Mouse (Mus musculus): ENCODE data around the gene Rusc1. TPM values are rescaled to one million over a fixed set of nuclear protein-coding genes. Genes with fewer than 3 reads are reported as not detected.
"Not testable (repeated sequence)": the region's sequence is repeated elsewhere in the genome, so short reads cannot be mapped to it uniquely, and the experiment has no call there.

Rusc1 gene
- polyA plus RNA-seq, 1 experiment from 2014 or later = 50.9 TPM

DNA sequence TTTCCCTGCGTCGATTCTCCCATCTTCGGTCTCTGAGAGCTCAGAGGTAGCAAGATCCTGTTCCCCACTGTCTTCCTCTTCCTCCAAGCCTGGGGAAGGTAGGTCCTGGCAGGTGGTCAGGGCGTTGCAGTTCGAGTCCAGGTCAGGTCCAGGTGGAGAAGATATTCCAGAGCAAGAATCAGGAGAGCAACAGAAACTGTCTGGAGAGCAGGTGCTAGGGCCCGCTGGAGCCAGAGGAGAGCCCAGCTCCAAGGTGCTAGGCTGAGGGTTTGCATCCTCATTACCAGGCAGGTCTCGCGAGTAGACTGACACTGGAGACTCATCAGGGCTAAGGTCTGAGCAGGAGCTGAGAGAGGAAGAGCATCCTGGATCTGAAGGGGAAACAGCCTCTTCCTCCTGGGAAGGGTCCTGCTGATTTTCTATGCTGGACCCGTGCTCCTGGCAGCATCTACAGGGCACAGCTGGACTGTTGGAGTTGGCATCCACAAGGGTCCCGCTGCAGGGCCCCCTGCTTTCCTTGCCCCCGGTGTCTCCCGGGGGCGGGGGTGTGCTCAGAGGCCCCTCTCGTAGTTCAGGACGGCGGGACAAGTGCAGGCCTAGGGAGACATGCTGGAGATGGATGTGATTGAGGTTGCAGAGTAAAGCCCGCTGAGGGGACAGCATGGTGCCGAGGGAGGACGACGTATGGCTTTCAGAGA, 1.2 kb downstream of the Rusc1 start:
- peak overlapping the region; percentile 83 for H3K9ac ChIP-seq (replicated peaks)
- no peaks in the 10 kb centered on the region for H3K9me3 ChIP-seq
- WGBS = 8% methylated on average over 20 of the region's 20 CpGs
- H3K4me2 ChIP-seq (replicated peaks) = peak overlapping the region; percentile 94
- ATAC-seq (ENCODE audit: low FRiP score, low read depth) = no peak
- H3K4me1 ChIP-seq = peaks cover 43% of the 10 kb centered on the region
- peak overlapping the region; percentile 71 for H3K27ac ChIP-seq (replicated peaks)
- H3K36me3 ChIP-seq = peaks cover 47% of the 10 kb centered on the region
- peak overlapping the region; percentile 66 for H3K4me3 ChIP-seq
- H3K27me3 ChIP-seq = peaks cover 53% of the 10 kb centered on the region

DNA sequence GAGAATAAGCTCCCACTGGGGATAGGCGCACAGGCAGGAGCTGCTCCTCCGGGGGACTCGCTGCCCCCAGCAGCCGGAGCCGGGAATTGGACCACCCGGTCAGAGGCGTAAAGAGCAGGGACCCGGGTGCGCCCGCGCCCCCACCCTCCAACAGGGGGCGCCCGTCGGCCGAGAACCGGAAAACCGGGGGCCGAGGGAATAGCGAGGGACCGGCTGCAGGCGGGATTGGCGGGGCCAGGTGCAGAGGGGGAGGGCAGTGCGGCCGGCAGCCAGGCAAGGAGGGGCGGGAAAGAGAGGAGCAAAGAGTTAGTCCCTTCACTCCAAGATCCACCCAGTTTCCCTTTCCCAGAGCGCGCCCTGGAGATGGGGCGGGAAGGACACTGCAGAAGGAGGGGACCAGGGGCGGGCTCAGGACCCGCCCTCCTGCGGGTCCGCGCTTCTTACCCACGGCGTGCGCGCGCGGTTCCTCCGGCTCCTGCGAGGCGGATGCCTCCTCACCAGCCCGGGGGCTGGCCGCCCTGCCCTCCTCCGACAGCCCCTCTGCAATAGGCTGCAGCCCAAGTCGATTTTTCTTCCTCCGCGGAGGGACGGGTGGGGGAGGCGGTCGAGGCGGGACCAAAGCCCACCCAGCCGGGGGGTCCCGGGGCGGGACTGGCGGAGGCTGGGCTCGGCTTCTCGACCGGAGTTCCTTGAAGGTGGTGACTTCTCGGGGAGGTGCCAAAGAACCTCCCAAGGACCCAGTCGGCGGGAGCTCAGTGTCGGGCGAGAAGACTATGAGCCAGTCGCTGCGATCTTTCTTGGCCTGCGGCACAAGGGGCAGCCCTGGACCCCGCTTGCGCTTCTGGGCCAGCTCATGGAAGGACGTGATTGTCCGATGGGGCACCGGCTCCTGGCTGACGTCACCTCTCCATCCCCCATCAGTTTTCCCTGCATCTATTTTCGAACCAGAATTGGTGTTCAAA, 2.1 kb downstream of the Rusc1 start:
- WGBS = 0% methylated on average over 61 of the region's 74 CpGs
- Histone ChIP-seq H3K4me3 (peak overlapping the region; percentile 66), H3K27ac (replicated peaks) (peak overlapping the region; percentile 71), H3K9ac (replicated peaks) (peak overlapping the region; percentile 83), H3K9me3 (no peaks in the 10 kb centered on the region), H3K4me2 (replicated peaks) (peak overlapping the region; percentile 94), H3K4me1 (peaks cover 43% of the 10 kb centered on the region), H3K36me3 (peaks cover 47% of the 10 kb centered on the region), H3K27me3 (peaks cover 53% of the 10 kb centered on the region)
- ATAC-seq (ENCODE audit: low FRiP score, low read depth) = peak; percentile 55

DNA sequence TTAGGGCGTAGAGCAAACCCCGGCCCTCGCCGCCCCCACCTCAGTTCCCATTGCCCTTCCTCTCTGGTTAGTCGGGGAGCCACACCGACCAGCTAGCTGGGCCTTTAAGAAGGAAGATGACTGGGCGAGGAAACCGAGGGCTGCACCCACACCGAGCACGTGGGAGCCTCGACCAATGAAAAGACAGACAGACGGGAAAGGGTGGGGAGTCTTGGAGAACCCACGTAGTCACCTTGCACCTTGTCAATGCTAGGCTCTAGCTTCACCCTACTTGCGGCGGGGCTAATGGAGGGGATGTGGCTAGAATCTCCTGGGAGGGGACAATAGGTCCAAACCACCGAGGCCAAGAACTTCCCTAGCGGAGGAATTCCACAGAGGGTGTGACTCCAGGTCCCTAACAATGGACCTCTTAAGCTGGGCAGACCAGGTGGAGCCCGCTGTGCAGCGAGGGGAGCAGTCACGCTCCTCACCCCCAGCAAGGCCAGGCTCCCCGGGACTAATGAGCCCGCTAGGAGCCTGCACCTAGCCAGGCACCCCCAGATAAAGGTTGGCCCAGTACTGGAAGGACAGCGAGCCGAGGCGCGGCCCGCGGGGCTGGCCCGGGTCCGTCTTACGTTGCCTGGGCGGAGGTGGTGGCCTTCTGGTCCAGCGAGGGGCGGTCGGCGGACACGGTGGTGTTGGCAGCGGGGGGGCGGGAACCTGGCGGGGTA, 3.1 kb downstream of the Rusc1 start:
- Histone ChIP-seq H3K4me3 (peak overlapping the region; percentile 66), H3K36me3 (peaks cover 42% of the 10 kb centered on the region), H3K27me3 (peaks cover 53% of the 10 kb centered on the region), H3K4me2 (replicated peaks) (peak overlapping the region; percentile 94), H3K27ac (replicated peaks) (peak overlapping the region; percentile 71), H3K9me3 (no peaks in the 10 kb centered on the region), H3K9ac (replicated peaks) (peak overlapping the region; percentile 83), H3K4me1 (peaks cover 43% of the 10 kb centered on the region)
- under 1% methylated on average over 40 of the region's 40 CpGs for WGBS
- peak; percentile 38 for ATAC-seq (ENCODE audit: low FRiP score, low read depth)

DNA sequence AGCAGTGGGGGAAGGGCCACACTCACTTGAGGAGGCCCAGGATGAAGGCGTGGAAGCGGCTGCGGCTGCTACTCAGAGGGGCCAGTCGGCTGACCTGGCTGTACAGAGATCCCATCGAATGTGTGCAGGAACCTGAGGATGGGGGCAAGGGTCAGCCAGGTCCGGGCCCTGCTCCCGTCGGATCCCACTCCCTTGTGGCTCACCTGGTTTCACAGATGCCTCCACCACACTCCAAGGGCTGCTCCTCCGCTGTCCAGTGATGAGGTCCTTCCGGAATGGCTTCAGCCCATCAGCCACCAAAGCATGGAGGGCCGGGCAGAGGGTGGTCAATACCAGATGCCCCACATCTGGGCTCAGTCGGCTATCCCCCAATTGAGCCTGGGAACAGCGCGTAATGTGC, 4.1 kb downstream of the Rusc1 start:
- Histone ChIP-seq H3K9ac (replicated peaks) (no peak overlapping the region), H3K4me1 (peaks cover 43% of the 10 kb centered on the region), H3K27ac (replicated peaks) (no peak overlapping the region), H3K4me3 (no peak overlapping the region; the same call in 1 of the 2 replicates), H3K9me3 (no peaks in the 10 kb centered on the region), H3K36me3 (peaks cover 40% of the 10 kb centered on the region), H3K4me2 (replicated peaks) (peak overlapping the region; percentile 94), H3K27me3 (peaks cover 48% of the 10 kb centered on the region)
- 70% methylated on average over 9 of the region's 14 CpGs for WGBS
- no peak for ATAC-seq (ENCODE audit: low FRiP score, low read depth)

- Histone ChIP-seq H3K36me3 (peaks cover 41% of the 10 kb centered on the region), H3K27me3 (peaks cover 42% of the 10 kb centered on the region), H3K4me2 (replicated peaks) (0 out of 2 replicates have a peak overlapping the region, but pooled peaks have one; percentile 4), H3K9me3 (no peaks in the 10 kb centered on the region), H3K9ac (replicated peaks) (no peak overlapping the region), H3K27ac (replicated peaks) (no peak overlapping the region), H3K4me3 (0 out of 2 replicates have a peak overlapping the region, but pooled peaks have one; percentile 7), H3K4me1 (peaks cover 33% of the 10 kb centered on the region)
- ATAC-seq (ENCODE audit: low FRiP score, low read depth) = no peak
- WGBS = 39% methylated on average over 21 of the region's 21 CpGs
Measured at GRCm38 (mm10) chr3:89087338-89088110, 5.6 kb downstream of the Rusc1 start.

GRCm38 (mm10) chr3:89084654-89085190, 8.4 kb downstream of the Rusc1 start:
- no peak for ATAC-seq (ENCODE audit: low FRiP score, low read depth)
- WGBS = 81% methylated on average over 12 of the region's 12 CpGs
- H3K4me3 ChIP-seq = no peak overlapping the region
- no peak overlapping the region for H3K27ac ChIP-seq (replicated peaks)
- H3K27me3 ChIP-seq = peaks cover 22% of the 10 kb centered on the region
- H3K4me1 ChIP-seq = peaks cover 12% of the 10 kb centered on the region
- no peak overlapping the region for H3K9ac ChIP-seq (replicated peaks)
- H3K4me2 ChIP-seq (replicated peaks) = no peak overlapping the region
- H3K9me3 ChIP-seq = no peaks in the 10 kb centered on the region
- H3K36me3 ChIP-seq = peaks cover 53% of the 10 kb centered on the region

- ATAC-seq (ENCODE audit: low FRiP score, low read depth) = no peak
- H3K9me3 ChIP-seq = no peaks in the 10 kb centered on the region
- peaks cover 59% of the 10 kb centered on the region for H3K36me3 ChIP-seq
- no peak overlapping the region for H3K4me2 ChIP-seq (replicated peaks)
- no peak overlapping the region for H3K4me3 ChIP-seq
- peaks cover 16% of the 10 kb centered on the region for H3K27me3 ChIP-seq
- H3K27ac ChIP-seq (replicated peaks) = no peak overlapping the region
- H3K4me1 ChIP-seq = peaks cover 6% of the 10 kb centered on the region
- WGBS = 75% methylated on average over 2 of the region's 2 CpGs
- H3K9ac ChIP-seq (replicated peaks) = no peak overlapping the region
Measured at GRCm38 (mm10) chr3:89084133-89084532, 9.0 kb downstream of the Rusc1 start.

DNA sequence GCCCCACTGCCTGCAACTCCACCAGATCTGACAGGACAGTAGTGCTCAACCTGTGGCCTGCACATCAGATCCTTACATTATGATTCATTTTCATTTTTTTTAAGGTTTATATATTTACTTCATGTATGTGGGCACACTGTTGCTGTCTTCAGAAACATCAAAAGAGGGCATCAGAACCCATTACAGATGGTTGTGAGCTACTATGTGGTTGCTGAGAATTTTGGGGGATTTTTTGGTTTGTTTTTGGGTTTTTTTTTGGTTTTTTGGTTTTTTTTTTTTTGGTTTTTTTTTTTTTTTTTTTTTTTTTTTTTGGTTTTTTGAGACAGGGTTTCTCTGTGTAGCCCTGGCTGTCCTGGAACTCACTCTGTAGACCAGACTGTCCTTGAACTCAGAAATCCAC, 10.8 kb downstream of the Rusc1 start:
- H3K9ac ChIP-seq (replicated peaks); H3K4me1 ChIP-seq; ATAC-seq (ENCODE audit: low FRiP score, low read depth); H3K4me3 ChIP-seq; H3K9me3 ChIP-seq; H3K27me3 ChIP-seq; H3K27ac ChIP-seq (replicated peaks); H3K4me2 ChIP-seq (replicated peaks): not testable (repeated sequence)
- H3K36me3 ChIP-seq = peaks cover 57% of the 10 kb centered on the region

GRCm38 (mm10) chr3:89077383-89077782, 15.7 kb downstream of the Rusc1 start:
- Histone ChIP-seq H3K4me2 (replicated peaks) (no peak overlapping the region), H3K9ac (replicated peaks) (no peak overlapping the region), H3K4me3 (no peak overlapping the region), H3K4me1 (no peaks in the 10 kb centered on the region), H3K9me3 (no peaks in the 10 kb centered on the region), H3K27me3 (no peaks in the 10 kb centered on the region), H3K27ac (replicated peaks) (no peak overlapping the region), H3K36me3 (peaks cover 80% of the 10 kb centered on the region)
- no peak for ATAC-seq (ENCODE audit: low FRiP score, low read depth)
- WGBS = 94% methylated on average over 9 of the region's 9 CpGs

GRCm38 (mm10) chr3:89067265-89067664, 25.8 kb downstream of the Rusc1 start:
- Histone ChIP-seq H3K36me3 (peaks cover 92% of the 10 kb centered on the region), H3K9ac (replicated peaks) (no peak overlapping the region), H3K27me3 (no peaks in the 10 kb centered on the region)

GRCm38 (mm10) chr3:89061696-89062095, 31.4 kb downstream of the Rusc1 start:
- no peaks in the 10 kb centered on the region for H3K9me3 ChIP-seq
- no peaks in the 10 kb centered on the region for H3K4me1 ChIP-seq
- 46% methylated on average over 3 of the region's 3 CpGs for WGBS
- peaks cover 86% of the 10 kb centered on the region for H3K36me3 ChIP-seq
- no peak overlapping the region for H3K4me3 ChIP-seq
- no peak overlapping the region for H3K9ac ChIP-seq (replicated peaks)
- H3K4me2 ChIP-seq (replicated peaks) = no peak overlapping the region
- no peak for ATAC-seq (ENCODE audit: low FRiP score, low read depth)
- H3K27ac ChIP-seq (replicated peaks) = no peak overlapping the region
- H3K27me3 ChIP-seq = no peaks in the 10 kb centered on the region

More at GRCm38 (mm10) chr3:89067265-89067664, 25.8 kb downstream of the Rusc1 start:
- Histone ChIP-seq H3K9me3 (no peaks in the 10 kb centered on the region), H3K4me2 (replicated peaks) (no peak overlapping the region), H3K27ac (replicated peaks) (no peak overlapping the region), H3K4me1 (no peaks in the 10 kb centered on the region), H3K4me3 (no peak overlapping the region)
- no peak for ATAC-seq (ENCODE audit: low FRiP score, low read depth)
